Mouse (Mus musculus) limb, embryonic 12.5 days (tissue): Measurements from ENCODE around the gene Lrrc18. TPM values are rescaled to one million over a fixed set of nuclear protein-coding genes. Genes with fewer than 3 reads are reported as not detected.
A peak's percentile ranks its signal among the peaks of the same experiment; 100 is the strongest.

ENCODE experiments used
- ATAC-seq: fragments of 200-750 bp; cut with Nextera tagmentation; 2 replicates; pipeline ENCODE4 v1.8.0; 2017; ENCODE audit warnings: low read depth, moderate TSS enrichment; ENCODE audit not compliant: insufficient number of reproducible peaks, insufficient read depth, low FRiP score, low TSS enrichment
- H3K27ac ChIP-seq: fragments of 300-500 bp; sonication (generic); 2 replicates; pipeline ENCODE4 v1.5.1; 2016; ENCODE audit warnings: mild to moderate bottlenecking, moderate library complexity
- H3K27me3 ChIP-seq: fragments of 300-500 bp; sonication (generic); 2 replicates; pipeline ENCODE4 v1.6.1; 2016; ENCODE audit warnings: mild to moderate bottlenecking, moderate library complexity
- H3K36me3 ChIP-seq: fragments of 300-500 bp; sonication (generic); 2 replicates; pipeline ENCODE4 v1.6.1; 2016; ENCODE audit warnings: mild to moderate bottlenecking, moderate library complexity
- H3K4me1 ChIP-seq: fragments of 300-500 bp; sonication (generic); replicated peaks from 2 replicates; pipeline ENCODE4 v1.6.1; 2016
- H3K4me2 ChIP-seq: fragments of 300-500 bp; sonication (generic); 2 replicates; pipeline ENCODE4 v1.6.1; 2016; ENCODE audit warnings: mild to moderate bottlenecking, moderate library complexity
- H3K4me3 ChIP-seq: fragments of 300-500 bp; sonication (generic); replicated peaks from 2 replicates; pipeline ENCODE4 v1.5.1; 2016; ENCODE audit warnings: mild to moderate bottlenecking
- H3K9ac ChIP-seq: fragments of 300-500 bp; sonication (generic); replicated peaks from 2 replicates; pipeline ENCODE4 v1.6.1; 2016; ENCODE audit warnings: mild to moderate bottlenecking, moderate library complexity
- H3K9me3 ChIP-seq: fragments of 300-500 bp; sonication (generic); 2 replicates; pipeline ENCODE4 v1.6.1; 2016; ENCODE audit warnings: mild to moderate bottlenecking, moderate library complexity
- WGBS: fragments of 180-500 bp; shearing (Covaris S2); methylation state at CpG from one replicate; pipeline ENCODE4 v1.1.7; 2016; 5-methylcytosine and 5-hydroxymethylcytosine counted together
- polyA plus RNA-seq: library from polyadenylated mRNA; unstranded; fragments of >200 nt; fragmentation: Nextera tagmentation; extraction: Ambion mirVana; gene quantifications from 2 replicates; pipeline ENCODE4 v1.2.1, GENCODE M21; 2016

Gene Lrrc18
- polyA plus RNA-seq, result 0.40 and 0.51 TPM in 2 replicates

GRCm38 (mm10) chr14:32991082-32991481, at the start of gene Lrrc18:
Gene Lrrc18 (plus strand): TSS chr14:32991382.
- no peak within 1 kb of the TSS for H3K4me3 ChIP-seq

GRCm38 (mm10) chr14:32947512-32947911, 43.7 kb upstream of the Lrrc18 start:
- H3K27me3 ChIP-seq, result peaks cover 11% of the 10 kb centered on the region
- no peaks in the 10 kb centered on the region for H3K36me3 ChIP-seq
- no peak for ATAC-seq
- no peaks in the 10 kb centered on the region for H3K9me3 ChIP-seq
- H3K4me1 ChIP-seq, result peaks cover 17% of the 10 kb centered on the region
- no peak overlapping the region for H3K9ac ChIP-seq
- H3K27ac ChIP-seq, result no peak overlapping the region
- WGBS, result 87% methylated on average over 2 of the region's 2 CpGs
- no peak overlapping the region for H3K4me3 ChIP-seq
- no peak overlapping the region for H3K4me2 ChIP-seq

More at GRCm38 (mm10) chr14:32991082-32991481, at the start of gene Lrrc18:
- ATAC-seq, result no peak
- H3K9ac ChIP-seq, result no peak within 1 kb of the TSS
- WGBS, result 93% methylated on average over 2 of the region's 2 CpGs
- no peak within 1 kb of the TSS for H3K27ac ChIP-seq
- no peaks in the 10 kb centered on the region for H3K9me3 ChIP-seq
- peaks cover 23% of the 10 kb centered on the region for H3K4me1 ChIP-seq
- no peaks in the 10 kb centered on the region for H3K36me3 ChIP-seq
- peaks cover 12% of the 10 kb centered on the region; the same call in 1 of the 2 replicates for H3K27me3 ChIP-seq
- no peak within 1 kb of the TSS for H3K4me2 ChIP-seq

- H3K4me3 ChIP-seq, result no peak overlapping the region
- peak; percentile 47; the same call in 1 of the 2 replicates for ATAC-seq
- no peaks in the 10 kb centered on the region for H3K36me3 ChIP-seq
- peaks cover 5% of the 10 kb centered on the region for H3K27me3 ChIP-seq
- peaks cover 17% of the 10 kb centered on the region for H3K4me1 ChIP-seq
- 0 out of 2 replicates have a peak overlapping the region, but pooled peaks have one; percentile 25 for H3K27ac ChIP-seq
- no peak overlapping the region for H3K9ac ChIP-seq
- WGBS, result 43% methylated on average over 20 of the region's 20 CpGs
- H3K4me2 ChIP-seq, result peak overlapping the region; percentile 32; the same call in 1 of the 2 replicates
- H3K9me3 ChIP-seq, result no peaks in the 10 kb centered on the region
Observed at GRCm38 (mm10) chr14:32950312-32951301, 40.6 kb upstream of the Lrrc18 start.

DNA sequence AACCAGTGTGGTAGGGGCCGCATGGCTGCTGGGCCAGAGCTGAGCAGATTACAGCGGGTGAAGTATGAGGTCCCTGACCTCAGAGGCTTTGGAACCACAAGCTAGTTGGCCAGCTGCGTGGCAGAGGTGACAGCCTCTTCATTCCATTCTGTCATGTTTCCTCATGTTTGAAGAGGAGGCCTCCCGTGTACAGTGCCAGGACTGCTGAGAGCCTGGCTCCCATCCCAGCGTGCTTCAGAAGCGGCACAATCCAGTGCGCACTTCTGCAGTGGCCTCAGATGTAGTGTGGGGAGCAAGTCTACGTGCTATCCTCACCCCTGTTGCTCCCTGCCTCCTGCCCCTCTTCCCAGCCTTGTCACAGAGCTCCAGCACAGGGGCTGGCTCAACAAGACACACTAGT, 34.7 kb upstream of the Lrrc18 start:
- peaks cover 3% of the 10 kb centered on the region for H3K4me1 ChIP-seq
- no peak overlapping the region for H3K9ac ChIP-seq
- 78% methylated on average over 8 of the region's 8 CpGs for WGBS
- ATAC-seq, result no peak
- no peaks in the 10 kb centered on the region for H3K9me3 ChIP-seq
- no peaks in the 10 kb centered on the region for H3K36me3 ChIP-seq
- no peak overlapping the region for H3K4me2 ChIP-seq
- no peak overlapping the region for H3K27ac ChIP-seq
- H3K27me3 ChIP-seq, result peaks cover 5% of the 10 kb centered on the region
- H3K4me3 ChIP-seq, result no peak overlapping the region

DNA sequence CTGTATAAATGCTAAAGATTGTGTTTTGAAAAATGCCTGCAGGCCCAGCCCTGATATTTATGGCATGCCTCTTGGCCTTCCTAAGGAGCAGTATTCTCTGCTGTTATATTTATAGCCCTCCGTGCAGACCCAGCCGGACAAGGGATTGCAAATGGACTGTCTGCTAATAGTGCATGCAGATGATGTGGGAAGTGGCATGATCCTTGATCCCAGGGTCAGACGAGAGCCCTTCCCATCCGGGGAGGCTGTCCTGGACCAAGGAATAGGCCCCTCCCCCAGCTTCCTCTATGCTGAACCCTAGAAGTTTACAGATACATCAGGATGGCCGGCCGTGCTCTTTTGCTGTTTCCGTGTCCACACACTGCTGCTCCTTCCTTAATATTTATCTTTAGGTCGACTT, 32.5 kb upstream of the Lrrc18 start:
- H3K36me3 ChIP-seq, result no peaks in the 10 kb centered on the region
- no peak overlapping the region for H3K27ac ChIP-seq

GRCm38 (mm10) chr14:32960481-32960880, 30.7 kb upstream of the Lrrc18 start:
- H3K4me1 ChIP-seq, result no peaks in the 10 kb centered on the region; the same call in 1 of the 2 replicates
- WGBS, result 37% methylated on average over 5 of the region's 5 CpGs
- ATAC-seq, result no peak

More for the DNA sequence above, 32.5 kb upstream of the Lrrc18 start:
- 49% methylated on average over 8 of the region's 8 CpGs for WGBS
- no peak overlapping the region for H3K4me2 ChIP-seq
- H3K9ac ChIP-seq, result no peak overlapping the region
- no peaks in the 10 kb centered on the region for H3K27me3 ChIP-seq
- H3K4me1 ChIP-seq, result no peaks in the 10 kb centered on the region; the same call in 1 of the 2 replicates
- no peaks in the 10 kb centered on the region for H3K9me3 ChIP-seq
- ATAC-seq, result no peak
- H3K4me3 ChIP-seq, result no peak overlapping the region

DNA sequence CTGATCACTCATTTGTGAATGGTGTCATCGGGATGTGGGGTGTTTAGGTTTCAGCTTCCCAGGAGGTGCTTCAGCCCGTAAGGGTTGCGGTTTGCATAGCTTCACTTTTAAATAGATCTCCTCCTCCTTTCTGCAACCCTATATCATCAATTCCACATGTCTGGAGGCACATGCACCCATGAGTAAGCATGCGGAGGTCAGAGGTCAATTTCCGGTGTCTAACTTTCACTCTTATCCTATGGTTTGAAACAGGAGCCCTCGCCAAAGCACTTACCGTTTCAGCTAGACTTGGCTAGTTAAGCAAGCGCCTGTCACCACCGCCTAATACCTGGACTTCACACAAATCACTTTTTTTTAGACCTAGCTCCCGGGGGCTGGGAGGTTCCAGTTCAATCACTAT, 26.4 kb upstream of the Lrrc18 start:
- H3K9me3 ChIP-seq, result no peaks in the 10 kb centered on the region
- no peak overlapping the region for H3K4me3 ChIP-seq
- no peak for ATAC-seq
- no peaks in the 10 kb centered on the region for H3K36me3 ChIP-seq
- H3K27ac ChIP-seq, result no peak overlapping the region
- no peak overlapping the region for H3K4me2 ChIP-seq
- 0 out of 2 replicates have a peak, but pooled peaks cover 4% of the 10 kb centered on the region for H3K27me3 ChIP-seq
- H3K4me1 ChIP-seq, result no peaks in the 10 kb centered on the region; the same call in 1 of the 2 replicates
- 59% methylated on average over 10 of the region's 10 CpGs for WGBS
- H3K9ac ChIP-seq, result no peak overlapping the region

More at GRCm38 (mm10) chr14:32960481-32960880, 30.7 kb upstream of the Lrrc18 start:
- 0 out of 2 replicates have a peak, but pooled peaks cover 4% of the 10 kb centered on the region for H3K27me3 ChIP-seq
- no peaks in the 10 kb centered on the region for H3K36me3 ChIP-seq
- no peak overlapping the region for H3K27ac ChIP-seq
- no peaks in the 10 kb centered on the region for H3K9me3 ChIP-seq
- no peak overlapping the region for H3K4me2 ChIP-seq
- no peak overlapping the region for H3K4me3 ChIP-seq
- H3K9ac ChIP-seq, result no peak overlapping the region

- no peaks in the 10 kb centered on the region for H3K9me3 ChIP-seq
- H3K9ac ChIP-seq, result no peak overlapping the region
- H3K4me1 ChIP-seq, result no peaks in the 10 kb centered on the region
- H3K27me3 ChIP-seq, result no peaks in the 10 kb centered on the region; the same call in 1 of the 2 replicates
- H3K27ac ChIP-seq, result no peak overlapping the region
- 73% methylated on average over 9 of the region's 9 CpGs for WGBS
- no peak overlapping the region for H3K4me2 ChIP-seq
- H3K36me3 ChIP-seq, result no peaks in the 10 kb centered on the region
- no peak for ATAC-seq
- H3K4me3 ChIP-seq, result no peak overlapping the region
Observed at GRCm38 (mm10) chr14:32970700-32971099, 20.5 kb upstream of the Lrrc18 start.

GRCm38 (mm10) chr14:32984176-32984738, 6.9 kb upstream of the Lrrc18 start:
- Histone ChIP-seq H3K4me1 (peaks cover 7% of the 10 kb centered on the region; the same call in 1 of the 2 replicates), H3K9ac (no peak overlapping the region), H3K4me2 (no peak overlapping the region), H3K36me3 (no peaks in the 10 kb centered on the region), H3K27ac (no peak overlapping the region), H3K27me3 (peaks cover 11% of the 10 kb centered on the region; the same call in 1 of the 2 replicates), H3K9me3 (no peaks in the 10 kb centered on the region), H3K4me3 (no peak overlapping the region)
- WGBS, result 71% methylated on average over 6 of the region's 6 CpGs
- ATAC-seq, result no peak

GRCm38 (mm10) chr14:32986659-32987058, 4.5 kb upstream of the Lrrc18 start:
- no peaks in the 10 kb centered on the region for H3K9me3 ChIP-seq
- no peak overlapping the region for H3K4me2 ChIP-seq
- no peak for ATAC-seq
- peaks cover 16% of the 10 kb centered on the region; the same call in 1 of the 2 replicates for H3K27me3 ChIP-seq
- WGBS, result 10% methylated on average over 4 of the region's 4 CpGs
- H3K4me1 ChIP-seq, result peaks cover 7% of the 10 kb centered on the region; the same call in 1 of the 2 replicates
- H3K36me3 ChIP-seq, result no peaks in the 10 kb centered on the region
- H3K27ac ChIP-seq, result no peak overlapping the region
- no peak overlapping the region for H3K9ac ChIP-seq
- H3K4me3 ChIP-seq, result no peak overlapping the region
